Mouse (Mus musculus): ENCODE results near the gene Zp3r.

GRCm38 (mm10) chr1:130661454-130661853 lies 32.0 kb upstream of the Zp3r start, which contains the start of gene C4bp:
- TF ChIP-seq CTCF (IDR thresholded peaks at IDR 0.05; ENCODE audit: extremely low read depth, insufficient read length, insufficient replicate concordance, low read depth, low read length) (no peak), POLR2A (IDR thresholded peaks at IDR 0.05; ENCODE audit: low read depth, low read length) (no peak)

All from small intestine, adult 2 months (tissue).